Comparison of ENCODE assay signal across 19 mouse cellular contexts in the genomic region with DNA sequence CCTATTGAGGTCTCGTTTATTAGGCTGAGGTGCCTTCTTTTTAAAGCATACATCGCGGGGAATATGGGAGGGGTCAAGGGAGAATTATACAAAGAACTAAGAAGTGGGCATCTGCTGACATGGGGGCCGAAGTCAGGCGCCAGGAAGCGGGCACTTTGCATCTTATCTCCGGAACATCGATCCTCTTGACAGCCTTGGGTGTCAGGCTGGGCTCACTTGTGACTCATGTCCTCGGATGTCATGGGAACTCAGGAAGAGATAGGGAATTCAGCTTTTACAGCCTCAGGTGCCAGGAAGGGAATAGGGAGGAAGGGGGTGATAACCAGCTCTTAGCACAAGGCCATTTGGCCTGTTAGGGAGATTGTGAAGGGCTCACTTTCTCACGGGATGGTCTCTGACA. TPM values are rescaled to one million over a fixed set of nuclear protein-coding genes. Genes with fewer than 3 reads are reported as not detected.
DNase-seq lines count a peak whose midpoint lies in the region.
"Had no signal": no experiment of that assay in that cellular context is flagged by ENCODE, and none has a peak within 500 bp of the region (broad histone marks: within the 10 kb centered on the region; RNA-seq: fewer than 3 reads in every experiment).

No protein-coding gene starts in this region.

- peak; percentile 41 to 64 for DNase-seq in adrenal gland, adult (ENCODE audit: inconsistent age in 2 of 2, low spot score in 1 of 2)
- DNase-seq in adrenal gland, adult 2 months, result peak; percentile 51
- peak; percentile 12 for DNase-seq in adrenal gland, adult 8-10 months
- DNase-seq in adrenal gland, postnatal 10 days, result peak; percentile 44
- DNase-seq in adrenal gland, postnatal 14 days, result peak; percentile 40
- peak; percentile 13 for DNase-seq in adrenal gland, postnatal 25 days
- DNase-seq in adrenal gland, postnatal 36 days, result peak; percentile 46 to 54

RNA-seq across cellular contexts. Expression of a gene that starts 12.7 kb away (rescaled TPM):
- not detected for total RNA-seq in adrenal gland, adult 2 months (2021)
- 0.25 TPM in 1 of 2 replicates, not detected in the other for polyA plus RNA-seq in adrenal gland, adult 2 months (2012; rRNA removed)
- total RNA-seq in adrenal gland, adult 8-10 months (2022), result under 1 TPM; 0.14 to 0.49 (median 0.25) TPM
- under 1 TPM in 1 of 2 experiments, not detected in 1; 0.48 TPM for total RNA-seq in adrenal gland, postnatal 10 days (2021)
- total RNA-seq in adrenal gland, postnatal 14 days (2021), result not detected in 2 replicates
- total RNA-seq in adrenal gland, postnatal 25 days (2021), result not detected in 2 replicates
- not detected for total RNA-seq in adrenal gland, postnatal 36 days (2021)
- total RNA-seq: CH12.LX, ES-E14, G1E, MEL had no signal
- polyA plus RNA-seq: brain, embryonic 14.5 days; C2C12; cerebellum, adult 2 months; G1E; Patski had no signal

RNA-seq across cellular contexts. Expression of a gene that starts 25.5 kb away (rescaled TPM):
- total RNA-seq in adrenal gland, adult 2 months (2021), result not detected
- not detected in 2 replicates for polyA plus RNA-seq in adrenal gland, adult 2 months (2012; rRNA removed)
- not detected for total RNA-seq in adrenal gland, adult 8-10 months (2022)
- under 1 TPM in 1 of 2 experiments, not detected in 1; 0.36 TPM for total RNA-seq in adrenal gland, postnatal 10 days (2021)
- not detected in 2 replicates for total RNA-seq in adrenal gland, postnatal 14 days (2021)
- total RNA-seq in adrenal gland, postnatal 25 days (2021), result not detected in 2 replicates
- not detected for total RNA-seq in adrenal gland, postnatal 36 days (2021)
- total RNA-seq: adrenal gland, adult 18-20 months; adrenal gland, postnatal 4 days; CH12.LX; ES-E14; G1E; MEL had no signal
- polyA plus RNA-seq: activated CD4-positive, CD25-positive, alpha-beta regulatory T cell, adult 4 months; brain, embryonic 14.5 days; C2C12; CD4-positive, CD25-positive, alpha-beta regulatory T cell, adult 4 months; cerebellum, adult 2 months; G1E; Patski had no signal

RNA-seq across cellular contexts. Expression of a gene that starts 30.9 kb away (rescaled TPM):
- total RNA-seq in adrenal gland, adult 2 months (2021), result under 1 TPM in 1 of 2 experiments, not detected in 1; 0.17 TPM
- polyA plus RNA-seq in adrenal gland, adult 2 months (2012; rRNA removed), result 0.17 TPM in 1 of 2 replicates, not detected in the other
- total RNA-seq in adrenal gland, adult 8-10 months (2022), result under 1 TPM in 1 of 4 experiments, not detected in 3; 0.31 TPM
- not detected for total RNA-seq in adrenal gland, postnatal 10 days (2021)
- not detected in 2 replicates for total RNA-seq in adrenal gland, postnatal 14 days (2021)
- total RNA-seq in adrenal gland, postnatal 25 days (2021), result not detected in 2 replicates
- not detected for total RNA-seq in adrenal gland, postnatal 36 days (2021)
- total RNA-seq: adrenal gland, postnatal 4 days; CH12.LX; ES-E14; MEL had no signal
- polyA plus RNA-seq: brain, embryonic 14.5 days; C2C12; cerebellum, adult 2 months; G1E; Patski had no signal

RNA-seq across cellular contexts. Expression of a gene that starts 48.3 kb away (rescaled TPM):
- total RNA-seq in adrenal gland, adult 2 months (2021), result not detected
- not detected in 2 replicates for polyA plus RNA-seq in adrenal gland, adult 2 months (2012; rRNA removed)
- total RNA-seq in adrenal gland, adult 8-10 months (2022), result not detected
- not detected for total RNA-seq in adrenal gland, postnatal 10 days (2021)
- total RNA-seq in adrenal gland, postnatal 14 days (2021), result not detected in 2 replicates
- not detected in 2 replicates for total RNA-seq in adrenal gland, postnatal 25 days (2021)
- not detected for total RNA-seq in adrenal gland, postnatal 36 days (2021)
- total RNA-seq: adrenal gland, postnatal 4 days; CH12.LX; ES-E14; MEL had no signal
- polyA plus RNA-seq: activated CD4-positive, CD25-positive, alpha-beta regulatory T cell, adult 4 months; brain, embryonic 14.5 days; C2C12; CD4-positive, CD25-positive, alpha-beta regulatory T cell, adult 4 months; cerebellum, adult 2 months; G1E; Patski had no signal

RNA-seq across cellular contexts. Expression of a gene that starts 48.8 kb away (rescaled TPM):
- under 1 TPM in 1 of 2 experiments, not detected in 1; 0.14 TPM for total RNA-seq in adrenal gland, adult 2 months (2021)
- not detected in 2 replicates for polyA plus RNA-seq in adrenal gland, adult 2 months (2012; rRNA removed)
- total RNA-seq in adrenal gland, adult 8-10 months (2022), result under 1 TPM; 0.08 to 0.24 (median 0.16) TPM
- not detected for total RNA-seq in adrenal gland, postnatal 10 days (2021)
- total RNA-seq in adrenal gland, postnatal 14 days (2021), result not detected in 2 replicates
- total RNA-seq in adrenal gland, postnatal 25 days (2021), result not detected in 2 replicates
- not detected for total RNA-seq in adrenal gland, postnatal 36 days (2021)
- total RNA-seq: adrenal gland, postnatal 4 days; CH12.LX; ES-E14; MEL had no signal
- polyA plus RNA-seq: activated CD4-positive, CD25-positive, alpha-beta regulatory T cell, adult 4 months; brain, embryonic 14.5 days; C2C12; CD4-positive, CD25-positive, alpha-beta regulatory T cell, adult 4 months; cerebellum, adult 2 months; G1E; Patski had no signal

Comparison
In these comparisons a context has a peak if more than half of its experiments do, and no peak if none do; other contexts are left out.
1. Peak in every context shown above with its lines: DNase-seq.